Mouse (Mus musculus) 416B (cell line): ENCODE results near the gene Gsg1.
A peak's percentile ranks its signal among the peaks of the same experiment; 100 is the strongest.

Source experiments
- DNase-seq: peaks from one replicate; pipeline ENCODE4 v3.0.0; 2011; ENCODE audit warnings: low read depth

Gene Gsg1

GRCm38 (mm10) chr6:135205802-135206201 is 48.3 kb downstream of the Gsg1 start:
- no peak for DNase-seq

GRCm38 (mm10) chr6:135204869-135205268 is 49.3 kb downstream of the Gsg1 start:
- no peak for DNase-seq

- DNase-seq = no peak
Observed at GRCm38 (mm10) chr6:135203737-135204136, 50.4 kb downstream of the Gsg1 start.

GRCm38 (mm10) chr6:135202668-135203067 is 51.5 kb downstream of the Gsg1 start:
- no peak for DNase-seq

- DNase-seq = no peak
Observed at GRCm38 (mm10) chr6:135200122-135200957, 53.8 kb downstream of the Gsg1 start.

GRCm38 (mm10) chr6:135198726-135199125 is 55.4 kb downstream of the Gsg1 start:
- no peak for DNase-seq

GRCm38 (mm10) chr6:135197921-135198532 is 56.1 kb downstream of the Gsg1 start, which contains the start of the genes Fam234b and Hebp1:
TSS of gene Fam234b (plus strand) at chr6:135197977.
TSS of gene Hebp1 (minus strand) at chr6:135198022.
- no peak for DNase-seq

GRCm38 (mm10) chr6:135197446-135197845 is 56.7 kb downstream of the Gsg1 start:
- no peak for DNase-seq

GRCm38 (mm10) chr6:135196707-135197106 is 57.4 kb downstream of the Gsg1 start:
- DNase-seq = no peak

GRCm38 (mm10) chr6:135194907-135195306 is 59.2 kb downstream of the Gsg1 start:
- no peak for DNase-seq

- DNase-seq = no peak
Observed at GRCm38 (mm10) chr6:135193733-135194132, 60.4 kb downstream of the Gsg1 start.

- peak; percentile 64 for DNase-seq
Observed at GRCm38 (mm10) chr6:135192993-135193392, 61.2 kb downstream of the Gsg1 start.

- peak; percentile 63 for DNase-seq
Observed at GRCm38 (mm10) chr6:135191906-135192305, 62.2 kb downstream of the Gsg1 start.

GRCm38 (mm10) chr6:135190122-135190521 is 64.0 kb downstream of the Gsg1 start:
- no peak for DNase-seq

- peak; percentile 91 for DNase-seq
Observed at GRCm38 (mm10) chr6:135188629-135189028, 65.5 kb downstream of the Gsg1 start.
